Comparison of ENCODE assay signal across 21 mouse cellular contexts in genomic region chr1:193298141-193298765, GRCm38 (mm10). TPM values are rescaled to one million over a fixed set of nuclear protein-coding genes. Genes with fewer than 3 reads are reported as not detected.
DNase-seq lines count a peak whose midpoint lies in the region; TF ChIP-seq lines count a peak whose summit lies in the region.
"Had no signal": no experiment of that assay in that cellular context is flagged by ENCODE, and none has a peak within 500 bp of the region (broad histone marks: within the 10 kb centered on the region; RNA-seq: fewer than 3 reads in every experiment).

No protein-coding gene starts in this region.

- H3K27ac ChIP-seq in layer of hippocampus, adult 2 months: peak overlapping the region; percentile 61; the same call in 1 of the 2 replicates
- H3K27ac ChIP-seq: gastrocnemius, adult 2 months; hindbrain, embryonic 13.5 days; macrophage; neural tube, embryonic 15.5 days had no signal

- TF ChIP-seq CTCF in layer of hippocampus, adult 2 months (conservative IDR thresholded peaks at IDR 0.05): no peak

- H3K4me2 ChIP-seq in myocyte (ENCODE audit: low read depth): peak overlapping the region; percentile 56
- H3K4me2 ChIP-seq: hindbrain, embryonic 13.5 days; neural tube, embryonic 15.5 days had no signal

- no peak for TF ChIP-seq POLR2A in myocyte (IDR thresholded peaks at IDR 0.05; ENCODE audit: insufficient read length, low read depth)

- no peaks in the 10 kb centered on the region for H3K27me3 ChIP-seq in myocyte (ENCODE audit: control insufficient read depth, insufficient read depth, insufficient read length)
- H3K27me3 ChIP-seq: neural tube, embryonic 15.5 days had no signal

- no peaks in the 10 kb centered on the region for H3K79me2 ChIP-seq in myocyte (ENCODE audit: control insufficient read depth, insufficient read depth)

- DNase-seq in adrenal gland, adult (ENCODE audit: inconsistent age in 2 of 2, low spot score in 1 of 2): peak; percentile 64 to 78
- no peak for DNase-seq in adrenal gland, postnatal 4 days (ENCODE audit: low spot score in 2 of 2)
- DNase-seq in layer of hippocampus, adult 2 months (ENCODE audit: low spot score in 2 of 2): peak in 1 of 2 experiments; percentile 54
- no peak for DNase-seq in layer of hippocampus, adult 11-12 months (ENCODE audit: low spot score)
- DNase-seq in Muller cell, postnatal 12 days (ENCODE audit: inconsistent ontology term): peak; percentile 61
- DNase-seq in lung, adult 18-20 months: no peak
- DNase-seq: cerebellum, adult 18-20 months; cerebellum, postnatal 14 days; gastrocnemius, adult 2 months; heart, postnatal 36 days; kidney, adult 8-10 months; kidney, postnatal 10 days; thymus, adult 18-20 months; thymus, postnatal 36 days had no signal

- no peak overlapping the region for H3ac ChIP-seq in myocyte (ENCODE audit: control insufficient read depth, insufficient read length)

- H3K36me3 ChIP-seq in myocyte (ENCODE audit: control insufficient read depth, insufficient read depth): no peaks in the 10 kb centered on the region
- H3K36me3 ChIP-seq: hindbrain, embryonic 13.5 days; neural tube, embryonic 15.5 days had no signal

- no peak overlapping the region for H3K4me3 ChIP-seq in layer of hippocampus, adult 2 months
- no peak overlapping the region for H3K4me3 ChIP-seq in myocyte
- H3K4me3 ChIP-seq: gastrocnemius, adult 2 months; hindbrain, embryonic 13.5 days; neural tube, embryonic 15.5 days had no signal

TF ChIP-seq in myocyte, 11 proteins besides CTCF, POLR2A, EP300 and RAD21:
- TF ChIP-seq MYOD1 (IDR thresholded peaks at IDR 0.05; ENCODE audit: control insufficient read depth in 1 of 3, insufficient read length in 2 of 3, low read depth in 2 of 3) (peak in 1 of 3 experiments; percentile 40), POLR2AphosphoS2 (IDR thresholded peaks at IDR 0.05; ENCODE audit: insufficient read length, low read depth) (no peak)

RNA-seq across cellular contexts. Expression of gene G0s2, which starts 25.2 kb away (rescaled TPM):
- total RNA-seq in adrenal gland, postnatal 4 days (2021): 10 to 100 TPM; 68.2 to 71.5 TPM
- 10 to 100 TPM in 1 of 2 experiments, 1 to 10 TPM in 1; 8.5 to 10.0 TPM for total RNA-seq in layer of hippocampus, adult 2 months (2021)
- polyA plus RNA-seq in myocyte (2012; fragmentation: generic; extraction: Trizol): 206 TPM
- total RNA-seq: MEL had no signal

RNA-seq across cellular contexts. Expression of gene Hsd11b1, which starts 34.4 kb away (rescaled TPM):
- 10 to 100 TPM in 1 of 2 experiments, 1 to 10 TPM in 1; 7.0 to 40.0 TPM for total RNA-seq in adrenal gland, postnatal 4 days (2021)
- 10 to 100 TPM; 42.9 to 52.8 TPM for total RNA-seq in layer of hippocampus, adult 2 months (2021)
- polyA plus RNA-seq in myocyte (2012; fragmentation: generic; extraction: Trizol): 2.7 TPM
- total RNA-seq: MEL had no signal
- polyA plus RNA-seq: embryonic facial prominence, embryonic 11.5 days; forebrain, embryonic 11.5 days; hindbrain, embryonic 13.5 days had no signal

Comparison
In these comparisons a context has a peak if more than half of its experiments do, and no peak if none do; other contexts are left out.
1. DNase-seq: peak in adrenal gland, adult (2 of 2) and Muller cell, postnatal 12 days (single experiment); none in adrenal gland, postnatal 4 days (0 of 2), layer of hippocampus, adult 11-12 months (single experiment) and lung, adult 18-20 months (0 of 2).
2. RNA of gene G0s2, which starts 25.2 kb away (total RNA-seq): 68.2 to 71.5 TPM in adrenal gland, postnatal 4 days; 8.5 to 10.0 TPM in layer of hippocampus, adult 2 months; every median in the first group is over 4 times any median in the second.